Mouse (Mus musculus) gastrocnemius, postnatal 36 days (tissue): Measurements from ENCODE around the gene Vmn2r10. TPM values are rescaled to one million over a fixed set of nuclear protein-coding genes. Genes with fewer than 3 reads are reported as not detected.
"Not testable (repeated sequence)": the region's sequence is repeated elsewhere in the genome, so short reads cannot be mapped to it uniquely, and the experiment has no call there.

Source experiments
- DNase-seq, 2 experiments: peaks; one replicate each; pipeline ENCODE4 v3.0.0; 2022
- intact Hi-C: fragments of 180-260 bp; cut with DNase I; formaldehyde crosslinking; loops from one replicate; pipeline ENCODE4 v1.15.1; 2025
- long read RNA-seq, 2 experiments: library from polyadenylated mRNA; stranded (forward); transcript quantifications; one replicate each; pipeline ENCODE4 v2.0.0; 2021
- total RNA-seq, 2 experiments: library from RNA; stranded (reverse); gene quantifications; 2 replicates each; pipeline ENCODE4 v1.2.3; 2021

Vmn2r10 gene
- total RNA-seq: not detected
- long read RNA-seq, experiment 1: 0 reads
- long read RNA-seq, experiment 2: 0 reads

- DNase-seq, intact Hi-C loops: not testable (repeated sequence)
These were observed at the start of gene Vmn2r10 for GRCm38 (mm10) chr5:109006427-109006826. Gene Vmn2r10, minus strand, starts transcription at chr5:109006527.

GRCm38 (mm10) chr5:109055286-109055685 lies 49.0 kb upstream of the Vmn2r10 start:
- intact Hi-C loops: no loop called here
- DNase-seq: no peak

GRCm38 (mm10) chr5:109032591-109032990 lies 26.3 kb upstream of the Vmn2r10 start:
- no peak for DNase-seq
- intact Hi-C loops: no loop called here

- intact Hi-C loops: no loop called here
These were observed 17.4 kb downstream of the Vmn2r10 start for GRCm38 (mm10) chr5:108988924-108989323.

More at GRCm38 (mm10) chr5:108988924-108989323, 17.4 kb downstream of the Vmn2r10 start:
- no peak for DNase-seq

Other genes with a start within 250 kb of the Vmn2r10 start
- not detected for gene Rnf212, start 231.5 kb downstream of the Vmn2r10 start, total RNA-seq
- not detected for gene Tmed11, start 211.2 kb downstream of the Vmn2r10 start, total RNA-seq
- not detected for gene Vmn2r8, start 197.7 kb downstream of the Vmn2r10 start, total RNA-seq
- not detected for gene Vmn2r9, start 153.9 kb downstream of the Vmn2r10 start, total RNA-seq
- gene Vmn2r11, start 53.0 kb upstream of the Vmn2r10 start, total RNA-seq: not detected
- gene Vmn2r12, start 91.4 kb upstream of the Vmn2r10 start, total RNA-seq: not detected
- gene Vmn2r13, start 185.7 kb upstream of the Vmn2r10 start, total RNA-seq: not detected
- gene Vmn2r14, start 218.2 kb upstream of the Vmn2r10 start, total RNA-seq: not detected